26 mouse cellular contexts compared by ENCODE assay signal in genomic region chr14:74112603-74113002, GRCm38 (mm10).
A peak's percentile ranks its signal among the peaks of the same experiment; 100 is the strongest.
DNase-seq lines count a peak whose midpoint lies in the region; ATAC-seq and TF ChIP-seq lines count a peak whose summit lies in the region.
"Had no signal": no experiment of that assay in that cellular context is flagged by ENCODE, and none has a peak within 500 bp of the region (broad histone marks: within the 10 kb centered on the region; RNA-seq: fewer than 3 reads in every experiment).

No protein-coding gene starts in this region.

- no peak overlapping the region for H3K4me3 ChIP-seq in forebrain, embryonic 15.5 days
- no peak overlapping the region for H3K4me3 ChIP-seq in forebrain, embryonic 12.5 days (replicated peaks)
- no peak overlapping the region for H3K4me3 ChIP-seq in hindbrain, embryonic 13.5 days
- no peak overlapping the region for H3K4me3 ChIP-seq in hindbrain, embryonic 10.5 days
- no peak overlapping the region for H3K4me3 ChIP-seq in left cerebral cortex, adult 2 months
- H3K4me3 ChIP-seq in midbrain, embryonic 16.5 days (ENCODE audit: low read depth, low read length), result no peak overlapping the region
- no peak overlapping the region for H3K4me3 ChIP-seq in midbrain, embryonic 11.5 days (ENCODE audit: low read depth, low read length)
- H3K4me3 ChIP-seq: embryonic facial prominence, embryonic 10.5 days; embryonic facial prominence, embryonic 13.5 days; erythroblast, embryonic 14.5 days; gastrocnemius, adult 2 months had no signal

- no peak for DNase-seq in hindbrain, embryonic 10.5 days (ENCODE audit: low spot score)
- DNase-seq in left cerebral cortex, adult 2 months (ENCODE audit: extremely low spot score in 1 of 2, low spot score in 2 of 2), result no peak
- no peak for DNase-seq in left cerebral cortex, postnatal 14 days (ENCODE audit: low spot score in 2 of 2)
- no peak for DNase-seq in midbrain, embryonic 11.5 days (ENCODE audit: low spot score, missing footprints)
- DNase-seq: adrenal gland, postnatal 14 days; B cell, adult 2 months; cerebellum, adult 11-12 months; cerebellum, adult 8-10 months; cerebellum, postnatal 36 days; embryo, embryonic 11 days; gastrocnemius, adult 2 months; gastrocnemius, postnatal 14 days; heart, adult 11 months; kidney, adult 2 months had no signal

- no peak for TF ChIP-seq CTCF in left cerebral cortex, adult 2 months (IDR thresholded peaks at IDR 0.05)

- no peaks in the 10 kb centered on the region for H3K36me3 ChIP-seq in forebrain, embryonic 15.5 days
- H3K36me3 ChIP-seq in forebrain, embryonic 12.5 days (replicated peaks), result no peaks in the 10 kb centered on the region
- H3K36me3 ChIP-seq in hindbrain, embryonic 13.5 days, result no peaks in the 10 kb centered on the region
- H3K36me3 ChIP-seq in hindbrain, embryonic 10.5 days, result no peaks in the 10 kb centered on the region
- H3K36me3 ChIP-seq in midbrain, embryonic 16.5 days (ENCODE audit: control insufficient read depth, insufficient read depth, low read length), result no peaks in the 10 kb centered on the region
- no peaks in the 10 kb centered on the region for H3K36me3 ChIP-seq in midbrain, embryonic 11.5 days (ENCODE audit: control insufficient read depth, insufficient read depth, low read length)
- H3K36me3 ChIP-seq: embryonic facial prominence, embryonic 10.5 days; embryonic facial prominence, embryonic 13.5 days; G1E had no signal

- H3K27ac ChIP-seq in forebrain, embryonic 15.5 days (replicated peaks), result peak overlapping the region; percentile 75
- H3K27ac ChIP-seq in forebrain, embryonic 12.5 days, result no peak overlapping the region
- no peak overlapping the region for H3K27ac ChIP-seq in hindbrain, embryonic 13.5 days
- H3K27ac ChIP-seq in hindbrain, embryonic 10.5 days, result no peak overlapping the region
- peak overlapping the region; percentile 51; the same call in 1 of the 2 replicates for H3K27ac ChIP-seq in left cerebral cortex, adult 2 months
- H3K27ac ChIP-seq in midbrain, embryonic 16.5 days (ENCODE audit: low read length), result no peak overlapping the region; the same call in 1 of the 2 replicates
- H3K27ac ChIP-seq in midbrain, embryonic 11.5 days (ENCODE audit: low read depth, low read length), result no peak overlapping the region
- H3K27ac ChIP-seq: embryonic facial prominence, embryonic 10.5 days; embryonic facial prominence, embryonic 13.5 days; gastrocnemius, adult 2 months had no signal

- peaks cover 10% of the 10 kb centered on the region for H3K4me1 ChIP-seq in forebrain, embryonic 15.5 days
- peaks cover 6% of the 10 kb centered on the region; the same call in 1 of the 2 replicates for H3K4me1 ChIP-seq in forebrain, embryonic 12.5 days
- H3K4me1 ChIP-seq in hindbrain, embryonic 13.5 days (replicated peaks), result peaks cover 9% of the 10 kb centered on the region
- H3K4me1 ChIP-seq in hindbrain, embryonic 10.5 days (replicated peaks), result no peaks in the 10 kb centered on the region
- H3K4me1 ChIP-seq in midbrain, embryonic 16.5 days (ENCODE audit: control insufficient read depth, insufficient read depth, low read length), result peaks cover 7% of the 10 kb centered on the region
- H3K4me1 ChIP-seq in midbrain, embryonic 11.5 days (ENCODE audit: control insufficient read depth, insufficient read depth, low read length), result no peaks in the 10 kb centered on the region
- H3K4me1 ChIP-seq: embryonic facial prominence, embryonic 10.5 days had no signal

- WGBS in forebrain, embryonic 15.5 days, result 89% methylated on average over 2 of the region's 2 CpGs
- WGBS in forebrain, embryonic 12.5 days, result 89% methylated on average over 2 of the region's 2 CpGs
- WGBS in hindbrain, embryonic 13.5 days, result 89% methylated on average over 2 of the region's 2 CpGs
- 90% methylated on average over 2 of the region's 2 CpGs for WGBS in hindbrain, embryonic 10.5 days
- 70% methylated on average over 2 of the region's 2 CpGs for WGBS in midbrain, embryonic 16.5 days
- WGBS in midbrain, embryonic 11.5 days, result 93% methylated on average over 2 of the region's 2 CpGs

- ATAC-seq in forebrain, embryonic 15.5 days (replicated peaks), result no peak
- ATAC-seq in forebrain, embryonic 12.5 days (ENCODE audit: low FRiP score), result no peak
- peak; percentile 64 for ATAC-seq in hindbrain, embryonic 13.5 days (ENCODE audit: low FRiP score)
- ATAC-seq in midbrain, embryonic 16.5 days, result peak; percentile 70; the same call in 1 of the 2 replicates
- ATAC-seq in midbrain, embryonic 11.5 days (ENCODE audit: low FRiP score), result no peak
- ATAC-seq: intestine, postnatal 0 days; Patski had no signal

- no peak overlapping the region for H3K9ac ChIP-seq in forebrain, embryonic 15.5 days (replicated peaks)
- H3K9ac ChIP-seq in forebrain, embryonic 12.5 days, result no peak overlapping the region
- H3K9ac ChIP-seq in hindbrain, embryonic 13.5 days, result no peak overlapping the region
- no peak overlapping the region for H3K9ac ChIP-seq in midbrain, embryonic 16.5 days (ENCODE audit: low read depth, low read length)
- no peak overlapping the region for H3K9ac ChIP-seq in midbrain, embryonic 11.5 days (ENCODE audit: low read length)
- H3K9ac ChIP-seq: embryonic facial prominence, embryonic 13.5 days had no signal

- no peaks in the 10 kb centered on the region for H3K27me3 ChIP-seq in forebrain, embryonic 15.5 days
- no peaks in the 10 kb centered on the region for H3K27me3 ChIP-seq in forebrain, embryonic 12.5 days
- no peaks in the 10 kb centered on the region for H3K27me3 ChIP-seq in hindbrain, embryonic 13.5 days
- H3K27me3 ChIP-seq in hindbrain, embryonic 10.5 days (ENCODE audit: insufficient read depth, poor library complexity, severe bottlenecking), result no peaks in the 10 kb centered on the region
- no peaks in the 10 kb centered on the region for H3K27me3 ChIP-seq in midbrain, embryonic 16.5 days (ENCODE audit: control insufficient read depth, insufficient read depth, low read depth, low read length)
- no peaks in the 10 kb centered on the region for H3K27me3 ChIP-seq in midbrain, embryonic 11.5 days (ENCODE audit: control insufficient read depth, insufficient read depth, low read length)
- H3K27me3 ChIP-seq: CH12.LX; embryonic facial prominence, embryonic 13.5 days; Patski had no signal

- intact Hi-C loops in left cerebral cortex, adult 2 months (cut with DNase I), result loop anchor here (1.0 to 10.0 kb wide), 7 partner anchors 92 to 492 kb away; no protein-coding TSS in a partner anchor
- intact Hi-C loops in left cerebral cortex, postnatal 14 days (cut with DNase I), result loop anchor here (10.0 kb wide), 1 partner anchor 92 kb away; no protein-coding TSS in a partner anchor

- H3K4me2 ChIP-seq in forebrain, embryonic 15.5 days (replicated peaks), result no peak overlapping the region
- no peak overlapping the region for H3K4me2 ChIP-seq in forebrain, embryonic 12.5 days
- H3K4me2 ChIP-seq in hindbrain, embryonic 13.5 days, result no peak overlapping the region
- peak overlapping the region; percentile 36; the same call in 1 of the 2 replicates for H3K4me2 ChIP-seq in midbrain, embryonic 16.5 days (ENCODE audit: low read length)
- H3K4me2 ChIP-seq in midbrain, embryonic 11.5 days, result no peak overlapping the region
- H3K4me2 ChIP-seq: embryonic facial prominence, embryonic 13.5 days; heart, embryonic 11.5 days had no signal

- no peaks in the 10 kb centered on the region for H3K9me3 ChIP-seq in forebrain, embryonic 15.5 days
- H3K9me3 ChIP-seq in forebrain, embryonic 12.5 days, result no peaks in the 10 kb centered on the region
- H3K9me3 ChIP-seq in hindbrain, embryonic 13.5 days, result no peaks in the 10 kb centered on the region
- H3K9me3 ChIP-seq in hindbrain, embryonic 10.5 days, result no peaks in the 10 kb centered on the region
- 0 out of 2 replicates have a peak, but pooled peaks cover 3% of the 10 kb centered on the region for H3K9me3 ChIP-seq in midbrain, embryonic 16.5 days (replicated peaks; ENCODE audit: control insufficient read depth, low read length, poor library complexity, severe bottlenecking)
- no peaks in the 10 kb centered on the region for H3K9me3 ChIP-seq in midbrain, embryonic 11.5 days (ENCODE audit: control insufficient read depth, low read length)
- H3K9me3 ChIP-seq: embryonic facial prominence, embryonic 10.5 days; embryonic facial prominence, embryonic 13.5 days; G1E had no signal

Comparison
In these comparisons a context has a peak if more than half of its experiments do, and no peak if none do; other contexts are left out.
1. ATAC-seq: peak in hindbrain, embryonic 13.5 days (single experiment) and midbrain, embryonic 16.5 days (single experiment); none in forebrain, embryonic 15.5 days (single experiment), forebrain, embryonic 12.5 days (single experiment) and midbrain, embryonic 11.5 days (single experiment).
2. H3K27ac ChIP-seq: peak in forebrain, embryonic 15.5 days (single experiment) and left cerebral cortex, adult 2 months (single experiment); none in forebrain, embryonic 12.5 days (single experiment), hindbrain, embryonic 13.5 days (single experiment), hindbrain, embryonic 10.5 days (single experiment), midbrain, embryonic 16.5 days (single experiment) and midbrain, embryonic 11.5 days (single experiment).